Mouse (Mus musculus): Measurements from ENCODE around the gene Slc25a19.

Gene Slc25a19

DNA sequence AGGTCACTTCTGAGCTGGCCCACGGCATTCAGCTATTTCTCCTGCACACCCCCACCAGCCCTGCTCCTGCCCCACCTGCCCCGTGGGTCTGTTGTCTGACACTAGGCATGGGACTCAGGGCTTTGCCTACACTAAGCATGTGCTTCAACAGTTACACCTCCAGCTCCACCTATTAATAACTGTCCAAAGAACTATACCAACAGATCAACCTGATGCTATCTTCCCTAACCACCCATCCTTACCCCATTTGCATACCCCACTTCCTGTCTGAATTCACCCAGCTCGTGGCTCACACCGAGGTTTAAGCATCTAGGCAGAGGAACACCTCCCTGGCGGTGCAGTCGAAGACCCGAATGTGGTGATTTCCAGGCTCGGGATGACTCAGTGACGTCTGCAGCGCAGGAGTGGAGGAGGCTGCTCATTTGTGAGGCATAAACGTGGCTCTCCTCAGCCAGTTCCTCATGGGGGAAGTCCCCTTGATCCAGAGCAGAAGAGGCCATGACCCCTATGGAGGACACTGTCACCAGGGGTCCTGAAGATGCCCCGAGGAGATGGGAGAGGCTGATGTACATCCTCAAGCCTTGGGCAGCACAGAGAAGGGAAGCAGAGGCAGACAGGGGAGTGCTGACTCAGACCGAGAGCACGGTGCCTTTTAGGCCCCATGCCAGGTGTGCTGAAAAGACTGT lies 13.0 kb upstream of the Slc25a19 start:
- no peak for DNase-seq (ENCODE audit: low spot score)

DNA sequence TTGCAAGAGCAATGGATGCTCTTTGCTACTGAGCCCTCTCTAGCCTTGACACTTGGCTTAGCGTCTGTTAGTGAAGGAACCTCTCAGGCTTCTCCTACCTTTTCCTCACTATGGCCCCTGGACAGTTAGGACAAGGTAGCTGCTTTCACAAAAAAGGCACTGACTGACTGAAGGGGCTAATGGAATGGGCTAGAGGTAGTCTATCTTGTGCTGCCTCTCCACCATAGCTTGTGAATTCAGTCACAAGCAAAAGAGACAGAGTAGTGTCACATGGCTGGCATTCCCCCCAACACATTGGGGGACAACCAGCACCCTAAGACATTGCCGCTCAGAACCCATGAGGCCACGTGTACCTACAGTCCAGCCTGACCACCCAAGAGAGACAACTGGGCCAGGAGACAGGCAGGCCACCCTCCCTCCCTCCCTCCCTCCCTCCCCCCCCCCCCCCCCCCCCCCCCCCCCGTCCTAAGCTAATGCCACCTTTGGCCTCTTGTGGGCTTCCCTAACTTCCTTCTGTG lies 12.3 kb upstream of the Slc25a19 start:
- DNase-seq (ENCODE audit: low spot score), result no peak

DNA sequence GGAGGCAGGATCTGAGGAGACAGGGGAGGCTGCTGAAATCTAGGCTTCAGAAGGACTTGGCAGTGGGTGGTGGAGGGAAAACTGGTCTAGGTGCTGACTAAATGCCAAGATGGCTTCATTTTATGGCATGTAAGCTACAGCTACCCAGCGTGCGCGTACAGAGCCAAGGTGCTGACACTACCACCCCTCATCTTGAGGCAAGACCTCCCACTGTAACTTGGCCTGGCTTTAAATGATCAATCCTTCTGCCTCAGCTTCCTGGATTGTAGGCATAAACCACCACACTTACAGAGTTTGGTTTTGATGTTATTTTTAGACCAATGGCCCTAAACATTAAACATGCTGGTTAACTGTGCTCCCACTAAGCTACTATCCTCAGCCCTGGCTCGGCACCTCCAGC lies 11.4 kb upstream of the Slc25a19 start:
- DNase-seq (ENCODE audit: low spot score), result no peak

DNA sequence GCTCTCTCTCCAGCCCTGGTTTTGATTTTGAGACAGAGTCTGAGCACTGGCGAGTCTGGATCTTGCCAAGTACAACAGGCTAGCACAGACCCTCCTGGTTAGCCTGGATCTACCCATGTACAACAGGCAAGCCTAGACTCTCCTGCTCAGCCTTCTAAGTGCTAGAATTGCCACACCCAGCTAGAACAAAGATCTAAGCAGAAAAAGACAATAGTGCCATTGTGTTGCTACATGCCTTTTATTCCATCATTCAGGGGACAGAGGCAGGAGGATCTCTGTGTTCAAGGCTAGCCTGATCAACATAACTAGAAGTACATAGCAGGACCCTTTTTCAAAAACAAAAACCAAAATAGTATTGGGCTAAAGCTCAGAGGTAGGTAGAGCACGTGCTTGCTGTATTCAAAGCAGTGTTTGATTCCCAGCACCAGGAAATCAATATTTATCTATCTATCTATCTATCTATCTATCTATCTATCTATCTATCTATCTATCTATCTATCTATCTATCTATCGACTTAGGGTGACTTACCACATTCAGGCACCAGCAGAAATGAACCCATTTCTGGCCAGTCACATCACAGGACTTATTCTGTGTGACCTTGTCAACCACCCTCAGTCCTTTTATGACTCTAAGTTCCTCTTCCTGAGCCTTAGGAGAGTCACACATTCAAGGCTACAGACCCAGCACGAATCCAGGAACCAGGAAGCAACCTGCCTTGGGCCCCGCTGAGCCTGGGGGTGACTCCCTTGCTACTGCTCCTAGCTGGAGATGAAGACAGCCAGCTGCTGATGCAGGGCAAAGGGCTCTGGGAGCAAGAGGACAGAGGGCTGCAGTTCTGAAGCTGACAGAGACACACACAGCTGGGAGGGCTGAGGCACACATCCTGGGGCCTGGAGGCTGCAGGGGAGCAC lies 10.7 kb upstream of the Slc25a19 start:
- no peak for DNase-seq (ENCODE audit: low spot score)

DNA sequence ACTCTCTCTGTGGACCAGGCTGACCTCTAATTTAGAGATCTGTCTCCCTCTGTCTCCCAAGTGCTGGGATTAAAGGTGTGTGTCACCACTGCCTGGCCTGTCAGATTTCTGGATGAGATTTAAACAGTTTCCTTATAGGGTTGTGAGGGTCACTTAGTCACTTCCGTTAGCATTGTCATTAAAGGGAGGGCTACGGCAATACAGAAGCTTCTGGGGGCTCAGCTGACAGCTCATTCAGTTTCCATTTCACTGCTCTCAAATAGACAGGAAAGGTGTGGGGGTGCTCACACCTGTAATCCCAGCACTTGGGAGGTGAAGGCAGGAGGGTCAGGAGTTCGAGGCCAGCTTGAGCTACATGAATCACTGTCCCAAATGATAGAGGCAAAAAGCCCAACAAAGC lies 8.9 kb upstream of the Slc25a19 start:
- DNase-seq (ENCODE audit: low spot score), result no peak

DNA sequence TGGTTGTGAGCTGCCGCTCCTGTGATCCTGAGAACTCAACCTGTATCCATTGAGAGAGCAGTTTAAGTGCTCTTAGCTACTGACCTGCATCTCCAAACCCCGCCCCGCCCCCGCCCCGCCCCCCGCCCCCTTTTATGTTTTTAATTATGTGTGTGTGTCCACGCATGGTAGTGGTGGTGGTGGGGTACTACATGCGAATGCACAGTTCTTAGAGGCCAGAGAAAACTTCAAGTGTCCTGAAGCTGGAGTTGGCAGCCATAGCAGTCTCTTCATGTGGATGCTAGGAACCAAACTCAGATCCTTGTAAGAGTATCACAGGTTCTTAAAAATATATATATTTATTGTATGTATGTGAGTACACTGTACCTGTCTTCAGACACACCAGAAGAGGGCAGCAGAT lies 7.4 kb upstream of the Slc25a19 start:
- no peak for DNase-seq (ENCODE audit: low spot score)

DNA sequence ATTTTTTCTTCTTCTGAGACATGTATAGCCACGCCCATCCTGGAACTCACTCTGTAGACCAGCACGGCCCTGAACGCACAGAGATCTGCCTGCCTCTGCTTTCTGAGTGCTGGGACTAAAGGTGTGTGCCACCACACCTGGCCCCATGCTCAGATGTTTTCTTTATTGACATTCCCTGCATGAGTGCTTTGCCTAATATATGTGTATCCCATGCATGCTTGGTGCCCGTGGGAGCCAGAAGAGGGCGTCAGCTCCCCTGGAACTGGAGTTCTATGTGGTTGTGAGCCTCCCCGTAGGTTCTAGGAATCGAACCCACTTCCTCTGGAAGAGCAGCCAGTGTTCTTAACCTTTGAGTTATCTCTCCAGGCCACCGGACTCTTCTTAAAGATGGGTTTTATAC lies 6.9 kb upstream of the Slc25a19 start:
- no peak for DNase-seq (ENCODE audit: low spot score)

DNA sequence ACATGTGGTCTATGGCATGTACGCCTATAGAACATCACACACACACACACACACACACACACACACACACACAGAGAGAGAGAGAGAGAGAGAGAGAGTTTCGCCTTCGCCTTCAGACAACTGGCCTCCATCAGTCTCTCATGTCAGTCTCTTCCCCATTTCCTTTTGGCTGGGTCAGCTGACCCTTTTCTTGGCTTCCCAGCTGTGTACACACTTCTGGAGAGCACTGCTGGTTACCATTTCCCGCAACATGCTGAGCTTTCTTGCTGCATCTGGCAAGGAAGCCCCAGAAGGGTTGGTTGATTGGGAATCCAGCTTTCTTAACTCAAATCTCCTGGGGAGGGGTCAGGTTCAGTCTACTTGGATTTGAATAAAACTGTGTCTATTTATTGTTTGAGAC lies 6.0 kb upstream of the Slc25a19 start:
- no peak for DNase-seq (ENCODE audit: low spot score)

DNA sequence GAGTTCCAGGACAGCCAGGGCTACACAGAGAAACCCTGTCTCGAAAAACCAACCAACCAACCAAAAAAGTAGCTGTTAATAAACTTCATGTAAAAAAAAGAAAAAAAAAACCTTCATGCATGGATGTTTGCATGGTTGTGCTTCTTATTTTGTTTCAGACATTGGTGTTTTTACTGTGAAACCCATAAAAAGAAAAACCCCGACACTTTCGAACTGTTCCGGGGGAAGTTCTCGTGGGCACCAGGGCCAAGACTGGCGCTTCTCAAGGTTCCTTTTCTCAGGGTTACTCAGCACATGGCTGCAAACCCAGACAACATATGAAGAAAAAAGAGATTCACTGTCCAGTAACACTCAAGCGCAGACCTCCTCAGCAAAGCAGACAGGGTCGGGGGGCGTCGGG lies 4.8 kb upstream of the Slc25a19 start:
- no peak for DNase-seq (ENCODE audit: low spot score)

DNA sequence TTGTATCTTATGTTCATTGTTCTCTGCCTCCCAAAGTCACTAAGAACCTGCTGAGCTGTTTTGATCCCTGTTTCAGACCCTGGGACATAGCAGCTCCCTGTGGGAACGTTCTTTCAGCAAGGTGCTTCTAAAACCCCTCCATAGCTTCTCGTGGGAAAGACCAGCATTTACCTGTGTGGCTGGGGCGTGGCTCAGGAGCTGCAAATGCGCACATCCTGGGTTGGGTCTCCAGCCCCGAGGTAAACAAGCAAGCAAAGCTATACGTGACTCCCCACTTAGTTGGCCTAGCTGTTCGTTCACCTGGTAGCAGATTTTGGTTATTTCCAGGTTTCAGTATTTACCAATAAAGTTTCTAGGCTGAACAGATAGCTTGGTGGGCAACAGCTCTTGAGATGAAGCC lies 4.2 kb upstream of the Slc25a19 start:
- no peak for DNase-seq (ENCODE audit: low spot score)

DNA sequence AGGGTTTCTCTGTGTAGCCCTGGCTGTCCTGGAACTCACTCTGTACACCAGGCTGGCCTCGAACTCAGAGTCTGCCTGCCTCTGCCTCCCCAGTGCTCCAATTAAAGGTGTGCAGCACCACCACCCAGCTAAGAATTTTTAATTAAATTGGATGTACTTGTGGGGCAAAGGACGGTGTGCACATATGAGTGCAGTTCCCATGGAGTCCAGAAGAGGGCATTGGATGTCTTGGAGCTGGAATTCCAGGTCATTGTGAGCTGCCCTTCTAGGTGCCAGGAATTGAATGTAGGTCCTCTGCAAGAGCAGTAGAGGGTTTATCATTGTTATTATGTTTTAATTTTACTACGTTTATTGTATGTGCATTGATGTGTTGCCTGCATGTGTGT lies 3.4 kb upstream of the Slc25a19 start:
- DNase-seq (ENCODE audit: low spot score), result no peak

DNA sequence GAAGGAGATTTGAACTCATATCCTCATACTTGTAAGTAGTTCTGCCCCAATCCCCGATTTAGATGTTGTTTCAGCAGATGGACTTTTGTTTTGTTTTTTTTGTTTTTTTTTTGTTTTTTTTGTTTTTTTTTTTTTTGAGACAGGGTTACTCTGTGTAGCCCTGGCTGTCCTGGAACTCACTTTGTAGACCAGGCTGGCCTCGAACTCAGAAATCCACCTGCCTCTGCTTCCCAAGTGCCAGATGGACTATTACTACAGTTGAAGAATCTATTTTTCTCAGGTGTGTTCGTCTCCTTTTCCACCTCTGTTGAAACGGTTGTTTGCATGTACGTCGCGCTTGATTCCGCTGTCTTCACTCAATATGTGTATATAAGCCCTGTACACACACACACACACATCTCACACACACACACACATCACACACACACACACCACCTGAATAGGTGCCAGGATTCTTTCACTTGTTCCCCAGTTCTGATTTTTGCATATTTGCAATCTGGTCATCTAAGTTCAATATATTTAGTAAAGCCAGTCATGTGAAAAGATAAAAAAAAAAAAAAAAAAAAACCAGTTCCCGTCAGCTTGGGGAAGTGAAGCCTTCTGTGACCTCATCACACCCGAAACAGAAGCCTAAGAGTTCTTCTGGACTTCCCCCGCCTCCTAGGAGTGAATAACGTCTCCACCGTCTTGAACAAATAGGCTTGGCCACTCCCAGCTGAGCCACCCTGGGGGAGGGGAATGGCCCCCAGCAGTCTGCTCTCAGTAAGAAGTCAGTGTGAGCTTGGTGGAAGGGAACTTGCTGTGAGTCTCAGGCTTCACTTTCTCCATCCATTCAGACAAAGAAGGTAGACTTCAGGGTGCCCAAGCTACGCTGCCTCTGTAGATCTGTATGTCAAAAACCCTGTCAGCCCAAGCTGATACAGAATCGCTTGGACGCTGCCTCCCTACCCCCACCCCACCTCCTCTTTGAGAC lies 2.7 kb upstream of the Slc25a19 start:
- no peak for DNase-seq (ENCODE audit: low spot score)

DNA sequence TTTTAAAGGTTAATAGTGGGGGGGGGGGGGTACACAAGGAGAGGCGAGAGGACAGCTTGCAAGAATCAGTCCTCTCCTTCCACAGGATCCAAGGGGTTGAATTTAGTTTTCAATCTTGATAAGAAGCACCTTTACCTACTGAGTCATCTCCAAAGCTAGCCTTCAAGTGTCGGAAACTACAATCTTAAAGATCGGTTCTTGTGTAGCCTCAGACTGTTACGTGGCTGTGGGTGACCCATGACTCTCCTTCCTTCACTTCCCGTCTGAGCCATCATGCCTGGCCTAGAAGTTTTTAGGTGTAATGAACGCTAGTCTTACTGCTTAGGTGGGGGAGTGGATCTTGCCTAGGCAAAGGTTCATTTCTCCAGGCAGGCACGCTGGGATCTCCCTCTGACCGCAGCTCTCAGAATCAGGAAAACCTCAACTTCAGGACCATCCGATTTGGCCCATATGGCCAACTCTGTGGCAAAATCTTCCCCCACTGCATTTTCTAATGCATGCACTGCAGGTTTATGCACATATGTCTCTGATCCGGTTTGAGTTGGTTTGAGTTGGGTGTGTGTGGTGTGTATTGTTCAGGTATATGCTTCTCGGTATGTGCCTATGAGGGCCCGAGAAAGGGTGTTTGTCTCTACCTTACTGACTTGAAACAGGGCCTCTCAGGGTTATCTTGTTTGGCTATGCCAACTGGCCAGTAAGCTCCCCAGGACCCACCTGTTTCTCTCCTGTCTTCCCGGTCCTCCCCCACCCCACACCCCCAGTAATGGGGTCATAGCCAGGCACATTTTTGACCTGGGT lies 1.8 kb upstream of the Slc25a19 start:
- no peak for DNase-seq (ENCODE audit: low spot score)

DNA sequence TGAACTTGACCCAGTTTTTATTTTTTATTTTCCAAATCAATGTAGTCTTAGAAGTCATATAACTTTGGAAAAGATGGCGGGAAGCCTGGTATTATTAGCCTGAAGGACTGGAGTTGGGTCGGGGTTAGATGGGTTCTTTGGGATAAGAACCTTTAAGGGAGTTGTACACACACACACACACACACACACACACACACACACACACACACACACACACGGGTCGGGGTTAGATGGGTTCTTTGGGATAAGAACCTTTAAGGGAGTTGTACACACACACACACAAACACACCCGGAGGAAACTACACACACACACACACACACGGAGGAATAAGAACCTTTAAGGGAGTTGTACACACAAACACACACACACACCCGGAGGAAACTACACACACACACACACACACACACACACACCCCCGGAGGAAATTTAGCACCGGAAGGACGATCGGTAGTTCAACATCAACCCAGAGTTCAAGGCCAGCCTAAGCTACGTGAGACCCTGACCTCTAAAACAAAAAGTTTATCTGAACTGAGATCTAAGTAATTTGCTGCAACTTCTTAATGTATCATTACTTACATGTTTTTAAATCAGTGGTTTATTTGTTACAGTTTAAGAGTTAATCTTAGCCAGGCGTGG lies 488 bp upstream of the Slc25a19 start:
- no peak for DNase-seq (ENCODE audit: low spot score)

DNA sequence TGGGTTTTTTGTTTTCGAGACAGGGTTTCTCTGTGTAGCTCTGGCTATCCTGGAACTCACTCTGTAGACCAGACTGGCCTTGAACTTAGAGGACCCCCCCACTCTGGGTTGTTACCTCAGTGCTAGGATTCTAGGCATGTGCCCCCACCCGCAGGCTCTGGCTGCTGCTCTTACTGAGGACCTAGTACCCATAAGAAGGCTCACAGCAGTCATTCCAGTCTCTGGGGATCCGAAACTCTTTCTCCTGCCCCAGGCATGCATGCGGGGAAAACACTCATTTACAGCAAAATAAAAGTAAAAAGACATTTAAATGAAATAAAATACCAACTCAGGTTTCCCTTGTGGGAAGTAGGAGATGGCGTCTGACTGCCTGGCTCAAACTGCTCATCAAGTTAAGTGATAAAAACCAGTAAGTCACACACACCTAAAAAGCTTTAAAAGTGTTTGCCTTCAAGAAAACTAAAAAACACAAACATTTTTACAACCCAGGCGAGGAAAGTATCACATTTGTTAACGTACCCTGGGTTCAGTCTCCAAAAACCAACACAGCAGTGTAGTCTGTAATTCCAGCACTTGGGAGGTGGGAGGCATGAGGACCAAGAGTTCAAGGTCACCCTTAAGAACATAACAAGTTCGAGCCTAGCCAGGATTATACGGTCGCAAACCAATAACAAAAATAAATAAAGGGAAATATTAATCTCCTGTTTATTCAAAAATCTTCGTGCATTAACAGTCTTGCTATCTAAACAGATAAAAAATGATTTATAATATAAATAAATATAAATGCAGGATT lies 1.1 kb downstream of the Slc25a19 start:
- no peak for DNase-seq (ENCODE audit: low spot score)

DNA sequence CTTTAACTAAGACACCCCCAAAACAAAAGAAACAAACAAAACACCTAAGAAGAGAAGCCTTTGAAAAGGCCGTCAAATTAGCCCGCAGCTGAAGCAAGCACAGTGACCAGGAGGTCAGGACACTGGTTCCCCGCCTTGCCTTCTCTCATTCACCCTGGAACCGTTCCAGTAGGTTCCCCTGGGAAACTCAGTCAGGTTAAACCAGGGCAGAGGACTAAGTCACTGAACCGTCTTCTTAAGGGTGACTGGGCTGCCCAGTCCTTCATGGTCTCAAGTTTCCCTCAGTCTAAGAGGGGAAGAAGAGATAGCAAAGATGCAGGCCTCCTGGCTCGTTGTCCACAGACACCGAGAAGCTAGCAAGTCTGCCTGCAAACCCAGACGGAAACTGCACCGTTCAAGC lies 2.2 kb downstream of the Slc25a19 start:
- DNase-seq (ENCODE audit: low spot score), result no peak

DNA sequence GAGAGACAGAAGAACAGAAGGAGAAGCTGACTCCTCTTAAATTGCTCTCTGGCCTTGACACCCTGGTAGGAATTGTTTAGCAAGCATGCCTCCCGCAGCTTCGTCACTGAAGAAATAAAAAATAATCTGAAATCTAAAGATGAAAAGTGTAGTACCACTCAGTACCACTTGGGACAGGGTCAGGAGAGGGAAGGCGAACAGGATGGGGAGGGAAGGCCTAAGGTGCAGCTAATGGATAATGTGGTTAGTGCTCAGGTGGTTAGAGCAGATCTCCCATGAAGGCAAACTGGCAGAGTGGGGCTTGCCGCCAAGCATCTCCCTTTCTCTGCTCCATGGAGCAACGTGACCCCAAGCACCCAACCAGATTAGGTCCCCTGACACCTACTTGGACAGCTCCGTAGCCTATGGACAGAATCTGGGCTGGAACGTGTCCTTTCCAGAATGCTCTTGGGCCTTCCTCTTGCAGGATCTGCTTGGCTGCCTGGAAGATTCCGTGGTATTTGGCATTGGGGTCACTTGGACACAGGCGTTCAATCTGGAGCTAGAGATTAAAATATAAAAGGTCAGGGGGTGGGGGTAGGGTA lies 4.5 kb downstream of the Slc25a19 start:
- no peak for DNase-seq (ENCODE audit: low spot score)

DNA sequence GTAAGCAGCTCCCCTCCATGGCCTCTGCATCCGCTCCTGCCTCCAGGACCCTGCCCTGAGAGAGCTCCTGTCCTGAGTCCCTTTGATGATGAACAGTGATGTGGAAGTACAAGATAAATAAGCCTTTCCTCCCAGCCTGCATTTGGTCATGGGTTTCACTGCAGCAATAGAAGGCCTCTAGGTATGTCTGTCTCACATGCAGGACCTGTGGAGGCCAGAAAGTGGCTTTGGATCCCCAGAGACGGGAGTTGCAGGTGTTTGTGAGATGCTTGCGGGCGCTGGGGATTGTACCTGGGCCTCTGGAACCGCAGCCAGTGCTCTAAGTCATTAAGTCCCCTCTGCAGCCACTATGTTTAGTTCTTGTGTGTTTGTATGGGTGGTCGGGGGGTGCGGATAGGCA lies 8.1 kb downstream of the Slc25a19 start:
- no peak for DNase-seq (ENCODE audit: low spot score)

DNA sequence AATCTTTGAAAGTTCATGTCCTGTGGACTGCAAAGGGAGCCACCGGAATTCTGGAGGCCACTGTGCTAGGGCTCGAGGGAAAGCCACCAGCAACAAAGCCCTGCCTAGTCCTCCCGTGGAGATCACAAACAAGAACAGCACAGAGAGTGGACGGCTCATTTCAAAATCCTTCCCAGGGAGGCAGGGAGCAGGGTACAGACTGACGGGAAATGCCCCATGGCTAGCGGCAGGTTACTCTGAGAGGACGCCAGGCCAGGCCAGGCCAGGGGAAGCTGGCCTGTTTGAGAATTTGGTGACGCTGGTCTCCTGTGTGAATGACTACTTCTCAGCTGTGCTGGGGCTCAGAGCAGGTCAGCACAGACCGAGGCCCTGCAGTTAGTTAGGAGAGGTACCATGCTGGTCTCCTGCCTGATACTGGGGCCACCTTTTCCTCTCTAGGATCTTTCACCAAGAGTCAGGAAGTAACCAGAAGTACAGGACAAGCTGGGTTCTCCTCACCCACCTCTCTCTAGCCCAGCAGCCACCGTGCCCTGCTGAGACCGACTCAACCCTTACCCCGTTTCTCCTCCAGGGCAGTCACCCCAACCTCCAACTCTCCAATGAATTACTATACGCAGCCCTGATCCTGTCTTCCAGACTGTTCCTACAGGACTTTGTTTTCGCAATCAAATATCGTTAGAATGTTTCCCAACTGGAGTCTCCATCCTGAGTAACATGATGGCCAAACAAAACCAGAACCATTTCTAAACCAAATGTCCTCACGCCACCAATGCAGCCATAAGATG lies 9.2 kb downstream of the Slc25a19 start:
- DNase-seq (ENCODE audit: low spot score), result no peak

Data from ovary, postnatal 10 days (tissue).